Mouse (Mus musculus): ENCODE measurements at regions not wholly inside any gene's neighbourhood (a gene's known extent, or its start where the extent isn't known, plus 50 kb on each side); places are given as distances from the start of the nearest gene placed in this dataset.

DNA sequence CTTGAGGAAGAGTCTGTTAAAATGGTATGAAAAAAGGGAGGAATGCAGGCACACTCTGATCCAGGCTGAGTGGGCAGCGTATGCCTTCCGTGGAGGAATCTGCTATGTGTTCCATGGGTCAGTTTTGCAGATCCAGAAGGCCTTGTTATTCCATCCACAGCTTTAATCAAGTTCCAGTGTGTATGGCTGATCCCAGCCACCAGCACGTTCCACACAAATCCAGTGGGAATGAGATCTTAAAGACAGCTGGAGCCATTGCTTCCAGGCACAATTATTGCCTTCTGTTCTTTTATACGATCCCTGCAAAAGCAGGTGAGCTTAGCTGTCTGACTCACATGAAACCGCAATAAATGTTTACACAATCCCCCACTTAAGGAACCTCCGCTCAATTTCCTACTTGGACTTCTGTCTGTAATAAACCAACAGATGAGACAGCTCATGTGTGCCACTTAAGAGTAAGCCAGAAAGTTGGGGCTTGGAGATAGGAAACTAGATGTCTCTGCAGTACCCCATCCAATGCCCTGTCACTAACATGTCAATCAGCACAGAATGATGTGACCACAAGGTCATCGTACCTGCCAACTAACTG, 653.9 kb downstream of the Fat4 start:
- no peak for ATAC-seq (replicated peaks; ENCODE audit: poor library complexity, severe bottlenecking)

DNA sequence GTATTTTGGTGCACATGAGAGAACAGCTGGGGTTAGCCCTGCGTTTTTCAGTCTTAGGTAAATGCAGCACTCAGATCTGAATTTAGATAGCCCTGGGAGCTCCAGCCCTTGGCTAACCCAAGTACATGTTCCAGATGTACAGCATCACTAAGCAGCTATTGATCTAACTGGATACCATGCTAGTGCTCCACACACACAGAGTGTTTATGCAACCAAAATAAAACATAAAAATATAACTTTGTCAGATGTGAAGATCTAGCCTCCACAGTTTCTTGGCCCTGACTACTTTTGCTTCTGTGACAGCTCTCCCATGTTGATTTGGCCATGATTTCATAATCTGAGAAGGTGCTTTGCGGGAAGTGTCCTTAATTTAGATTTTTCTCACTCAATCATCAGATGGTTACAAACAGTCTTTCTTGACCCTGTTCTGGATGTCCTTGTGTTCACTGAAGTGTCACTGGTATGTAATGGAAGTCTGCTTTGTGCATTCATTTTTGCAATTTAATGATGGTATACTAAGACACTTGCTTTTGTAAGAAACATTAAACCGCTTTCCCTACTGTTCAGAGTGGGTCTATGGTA, 672.8 kb downstream of the Fat4 start:
- ATAC-seq (replicated peaks; ENCODE audit: poor library complexity, severe bottlenecking), result no peak

DNA sequence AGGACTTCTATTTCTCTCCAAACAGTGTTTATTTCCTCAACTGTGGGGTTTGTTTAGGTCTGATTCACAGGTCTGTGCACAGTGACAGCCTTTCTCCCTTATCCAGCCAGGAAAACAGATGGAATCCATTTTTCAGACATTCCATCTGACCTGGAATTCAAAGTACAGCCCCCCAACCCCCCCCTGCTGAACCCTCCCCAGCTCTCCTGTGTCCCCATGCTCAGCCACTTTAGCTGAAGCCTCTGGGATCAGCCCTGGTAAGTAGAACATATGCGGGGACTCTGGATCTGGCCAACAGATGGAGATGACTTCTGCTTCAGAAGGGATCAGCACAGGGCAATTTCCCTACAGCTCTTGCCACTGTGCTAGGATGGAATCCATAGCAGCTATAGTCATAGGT, 674.2 kb downstream of the Fat4 start:
- ATAC-seq (replicated peaks; ENCODE audit: poor library complexity, severe bottlenecking), result no peak

DNA sequence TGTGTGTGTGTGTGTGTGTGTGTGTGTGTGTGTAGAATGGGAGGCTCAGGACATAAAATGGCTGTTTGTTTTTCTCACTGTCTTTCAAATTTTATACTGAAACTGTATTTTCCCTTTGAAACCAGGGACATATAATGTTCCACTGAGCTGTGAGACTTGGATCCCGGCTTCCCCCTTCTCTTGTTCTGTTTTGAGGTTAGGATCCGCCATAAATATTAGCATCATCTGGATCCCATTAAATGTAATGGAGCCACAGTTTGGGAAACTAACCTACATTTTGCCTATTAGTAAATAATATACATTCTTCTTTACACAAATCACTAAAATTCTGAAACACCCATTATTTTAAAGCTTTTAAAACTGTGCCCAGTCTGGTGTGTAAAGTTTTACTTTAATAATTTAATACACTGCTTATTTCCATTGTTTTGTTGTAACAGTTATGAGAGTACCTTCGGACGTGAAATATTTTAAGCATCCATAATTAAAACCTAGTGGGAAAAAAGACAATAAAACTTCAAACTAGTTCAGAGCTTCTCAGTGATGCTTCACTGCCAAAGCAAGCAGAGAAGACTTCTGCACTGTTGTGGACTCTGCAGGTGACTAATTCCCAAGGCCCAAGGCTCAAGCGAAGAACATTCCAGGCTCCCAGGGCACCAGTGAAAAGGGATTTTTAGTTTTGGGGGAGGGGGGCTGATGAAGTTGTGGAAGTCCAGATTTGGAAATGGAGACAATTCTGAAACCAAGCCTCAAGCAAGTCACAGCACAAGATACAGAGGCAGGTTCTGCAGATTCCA, 684.9 kb downstream of the Fat4 start:
- ATAC-seq (replicated peaks; ENCODE audit: poor library complexity, severe bottlenecking), result no peak

DNA sequence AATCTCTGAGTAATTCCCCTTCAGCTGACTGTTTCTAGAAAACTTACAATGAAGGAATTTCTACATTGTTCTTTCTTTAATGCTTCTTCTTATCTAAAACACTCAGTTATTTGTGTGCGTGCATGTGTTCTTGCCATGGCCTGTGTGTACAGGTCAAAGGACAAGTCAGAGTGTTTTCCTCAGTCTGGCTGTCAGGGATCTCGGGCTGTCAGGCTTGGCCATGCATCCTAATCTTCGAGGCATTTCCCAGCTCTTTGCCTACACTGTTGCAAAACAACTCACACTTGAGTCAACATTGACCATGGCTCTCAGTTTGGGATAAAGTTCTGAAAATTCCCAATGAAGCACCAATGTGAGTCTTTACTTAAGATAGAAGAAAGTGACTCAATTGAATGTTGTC, 688.5 kb downstream of the Fat4 start:
- ATAC-seq (replicated peaks; ENCODE audit: poor library complexity, severe bottlenecking), result no peak

DNA sequence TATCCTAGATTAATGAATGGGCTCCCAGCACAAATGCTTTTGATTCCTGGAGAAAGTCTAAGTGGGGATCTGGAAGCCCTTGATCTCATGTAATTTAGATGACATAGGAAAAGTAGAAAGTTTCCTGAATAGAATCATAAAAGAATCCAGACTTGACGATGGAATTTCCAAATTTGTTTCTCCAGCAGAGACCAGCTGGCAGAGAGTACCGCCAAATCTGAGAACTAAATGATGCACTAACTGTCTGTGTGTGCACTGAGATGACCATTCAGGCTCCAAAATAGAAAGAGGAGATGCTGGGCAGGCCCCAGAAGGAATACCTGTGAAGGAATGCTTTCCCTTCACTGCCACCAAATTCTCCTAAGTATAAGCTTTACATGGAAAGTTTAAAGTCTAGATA, 704.6 kb downstream of the Fat4 start:
- no peak for ATAC-seq (replicated peaks; ENCODE audit: poor library complexity, severe bottlenecking)

DNA sequence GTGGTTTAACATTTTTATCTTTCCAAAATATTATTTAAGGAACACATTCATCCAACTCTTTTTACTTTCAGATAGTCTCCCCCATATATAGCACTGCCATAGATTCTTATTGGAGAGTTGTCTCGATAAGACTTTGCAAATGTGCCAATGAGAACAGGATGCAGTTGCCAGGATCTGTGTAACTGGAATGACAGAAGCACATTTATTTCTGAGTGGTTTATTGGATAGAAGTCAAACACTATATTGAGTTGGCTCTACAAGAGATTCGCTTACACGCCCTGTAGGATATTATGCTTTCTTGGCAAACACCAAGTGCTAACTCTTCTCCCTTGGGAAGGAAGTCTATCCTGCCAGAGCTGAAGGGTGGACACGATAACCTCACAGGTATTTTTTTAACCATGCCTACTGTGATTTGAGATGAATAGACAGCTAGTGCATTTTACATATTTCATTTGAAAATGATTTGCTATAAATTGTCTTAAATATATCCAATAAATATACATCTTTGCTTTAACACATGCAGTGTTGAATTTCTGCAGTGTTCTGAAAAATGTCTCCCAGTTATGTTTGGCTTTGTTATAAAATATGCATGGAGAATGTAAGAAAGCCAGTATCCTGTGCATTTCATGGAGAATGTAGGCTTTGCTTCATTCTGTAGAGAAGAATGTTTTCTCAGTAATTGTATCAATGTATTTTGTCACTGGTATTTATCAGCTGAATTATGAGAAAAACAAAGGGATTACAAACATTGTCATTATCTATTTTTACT, 705.8 kb downstream of the Fat4 start:
- ATAC-seq (replicated peaks; ENCODE audit: poor library complexity, severe bottlenecking), result no peak

DNA sequence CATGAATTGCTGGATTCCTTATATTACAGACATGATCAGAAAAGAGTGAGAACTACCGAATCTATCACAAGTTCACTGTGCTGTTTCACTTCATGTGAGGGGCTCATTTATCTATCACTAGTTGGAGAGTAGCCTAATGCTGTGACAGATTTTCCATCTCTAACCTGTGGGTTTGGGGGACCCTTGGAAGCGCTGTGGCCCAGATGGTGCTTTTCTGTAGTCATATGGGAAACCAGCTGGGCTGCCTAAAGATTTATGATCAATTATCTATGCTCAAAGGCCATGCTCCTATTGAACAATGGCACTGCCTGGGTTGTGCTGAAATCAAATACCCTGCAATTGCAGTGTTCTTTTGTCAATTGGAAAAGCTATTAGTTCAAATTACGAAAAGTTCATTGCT, 723.2 kb downstream of the Fat4 start:
- ATAC-seq (replicated peaks; ENCODE audit: poor library complexity, severe bottlenecking), result no peak

DNA sequence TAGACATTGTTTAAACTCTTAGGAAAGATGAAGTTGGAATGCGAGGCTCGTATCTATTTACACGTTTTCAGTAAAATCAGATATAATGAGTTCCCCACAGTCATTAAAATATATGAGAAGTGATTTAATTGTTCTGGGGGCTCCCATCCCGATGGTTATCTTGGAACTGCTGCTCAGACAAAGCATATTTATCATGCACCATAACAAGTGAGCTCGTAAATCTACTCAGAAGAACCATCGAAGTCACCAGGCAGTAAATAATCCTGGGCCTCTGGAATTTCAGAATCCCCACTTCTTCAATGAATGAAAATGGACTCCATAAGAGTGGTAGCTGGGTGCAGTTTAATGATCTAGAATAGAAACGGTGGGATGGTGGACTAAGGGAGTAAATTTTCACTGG, 725.7 kb downstream of the Fat4 start:
- ATAC-seq (replicated peaks; ENCODE audit: poor library complexity, severe bottlenecking), result no peak

DNA sequence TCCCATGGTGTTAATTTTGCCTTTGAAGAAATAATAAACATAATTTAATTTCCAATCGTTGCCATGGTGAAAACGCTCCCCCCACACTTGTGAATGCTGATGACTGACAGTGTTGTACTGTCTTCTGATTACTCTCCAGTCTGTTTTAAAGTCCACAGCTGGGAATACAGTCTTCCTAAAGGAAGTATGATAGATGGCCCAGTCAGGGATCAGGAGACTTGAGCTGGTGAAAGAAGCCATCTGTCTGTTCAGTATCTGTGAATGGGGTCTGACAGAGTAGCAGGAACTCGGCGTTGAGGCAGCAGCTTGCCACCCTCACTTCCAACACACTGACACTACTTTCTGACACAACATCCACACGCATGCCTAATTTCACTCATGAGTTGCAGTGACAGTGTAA, 751.2 kb downstream of the Fat4 start:
- ATAC-seq (replicated peaks; ENCODE audit: poor library complexity, severe bottlenecking), result no peak

DNA sequence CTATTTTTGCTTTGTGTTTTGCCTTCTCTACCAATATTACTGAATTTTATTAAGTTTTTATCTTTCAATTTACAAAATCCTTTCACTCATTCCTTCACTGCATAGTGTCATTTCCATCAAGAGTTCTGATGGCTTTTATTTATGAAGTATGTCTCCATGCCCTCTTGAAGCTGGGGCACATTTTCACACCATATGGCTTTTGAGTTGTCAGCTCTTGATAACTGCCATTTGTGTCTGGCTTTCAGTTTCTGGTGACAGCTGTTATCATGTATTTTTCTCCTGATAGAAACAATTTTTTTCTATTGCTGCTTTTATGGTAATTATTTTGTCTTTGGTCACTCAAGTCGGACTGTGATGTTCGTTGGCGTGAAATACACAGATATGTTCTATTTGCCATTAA, 756.5 kb downstream of the Fat4 start:
- no peak for ATAC-seq (replicated peaks; ENCODE audit: poor library complexity, severe bottlenecking)

DNA sequence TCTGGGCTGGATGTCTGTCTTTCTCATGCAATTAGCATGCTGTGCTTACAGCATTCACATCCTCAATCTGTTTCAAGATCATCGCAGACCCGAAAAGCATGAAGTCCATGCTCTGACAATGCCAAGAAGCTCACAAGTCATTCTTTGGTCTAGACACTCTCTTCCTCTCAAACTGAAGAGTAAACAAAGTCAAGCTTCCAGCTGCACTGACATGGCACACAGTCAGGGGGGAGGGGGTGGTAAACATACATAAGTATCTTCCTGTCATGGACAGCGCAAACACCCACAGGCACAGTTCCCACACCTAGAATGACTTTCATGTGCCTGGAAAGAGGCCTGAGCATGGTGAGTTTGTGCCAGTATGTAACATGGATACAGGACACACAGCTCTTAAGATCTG, 780.1 kb downstream of the Fat4 start:
- no peak for ATAC-seq (replicated peaks; ENCODE audit: poor library complexity, severe bottlenecking)

DNA sequence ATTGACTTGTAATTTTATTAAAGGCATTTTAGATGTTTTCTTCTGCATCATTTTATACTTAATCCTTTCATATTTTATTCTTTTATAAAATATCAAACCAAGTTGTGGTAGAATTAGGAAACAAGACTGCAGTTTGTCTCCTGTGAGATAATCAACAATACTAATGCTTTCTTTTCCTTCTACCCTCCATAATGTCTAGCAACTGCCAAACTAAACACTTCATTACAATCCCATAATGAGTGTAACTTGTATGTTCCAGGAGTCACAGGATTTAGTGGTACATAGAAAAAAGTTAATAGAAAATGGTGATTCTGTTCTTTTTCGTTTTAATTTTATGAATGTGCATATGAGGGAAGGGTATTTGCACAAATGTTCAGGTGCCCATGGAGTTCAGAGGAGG, 782.4 kb downstream of the Fat4 start:
- ATAC-seq (replicated peaks; ENCODE audit: poor library complexity, severe bottlenecking), result no peak

DNA sequence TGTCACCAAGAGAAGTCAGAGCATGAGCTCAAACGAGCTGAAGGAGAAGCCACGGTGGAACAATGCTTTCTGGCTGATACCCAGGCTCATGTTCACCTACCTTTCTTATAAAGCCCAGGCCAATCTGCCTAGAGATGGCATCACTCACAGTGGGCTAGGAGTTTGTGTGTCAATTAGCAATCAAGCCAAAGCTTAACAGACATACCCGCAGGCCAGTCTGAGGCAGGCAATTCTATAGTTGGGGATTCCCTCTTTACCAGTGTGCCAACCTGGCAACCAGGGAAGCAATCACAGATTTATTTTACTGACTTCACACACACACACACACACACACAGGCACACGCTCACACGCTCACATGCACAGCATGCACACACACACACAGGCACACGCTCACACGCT, 787.3 kb downstream of the Fat4 start:
- no peak for ATAC-seq (replicated peaks; ENCODE audit: poor library complexity, severe bottlenecking)

DNA sequence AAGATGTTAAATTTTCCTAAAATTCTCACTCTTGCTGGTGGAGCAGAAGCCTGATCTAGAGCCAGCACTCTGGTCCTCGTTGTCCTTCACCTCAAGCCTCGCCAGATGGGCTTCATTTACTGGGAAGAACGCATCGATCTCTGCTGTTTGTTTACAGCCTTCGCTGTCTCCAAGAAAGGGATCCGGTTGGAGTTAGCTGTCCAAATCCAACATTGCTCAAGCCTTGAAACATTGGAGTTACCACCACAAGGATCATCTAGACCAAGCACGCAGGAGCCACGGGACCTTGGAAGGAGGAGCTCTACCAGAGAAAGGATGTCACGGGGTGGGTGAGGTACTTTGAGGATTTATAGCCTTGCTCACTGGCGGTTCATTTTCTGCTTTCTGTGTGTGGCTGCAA, 788.2 kb downstream of the Fat4 start:
- ATAC-seq (replicated peaks; ENCODE audit: poor library complexity, severe bottlenecking), result no peak

DNA sequence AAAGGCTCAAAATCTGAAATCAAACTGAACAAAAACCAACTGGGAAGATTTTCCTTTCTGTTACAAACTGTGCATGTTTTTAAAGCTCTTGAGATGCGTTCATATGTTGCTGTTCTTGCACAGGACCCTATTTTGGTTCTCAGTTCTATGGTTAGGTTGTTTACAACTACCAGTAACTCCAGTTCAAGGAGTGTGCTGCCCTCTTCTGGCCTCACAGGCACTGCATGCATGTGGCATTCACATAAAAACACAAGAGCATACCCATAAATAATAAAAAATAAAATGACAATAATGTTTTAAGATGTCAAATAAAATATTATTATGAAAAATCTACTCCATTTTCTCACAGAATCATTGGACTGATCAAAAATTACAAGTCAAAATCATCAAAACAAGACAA, 818.9 kb downstream of the Fat4 start:
- no peak for ATAC-seq (replicated peaks; ENCODE audit: poor library complexity, severe bottlenecking)

DNA sequence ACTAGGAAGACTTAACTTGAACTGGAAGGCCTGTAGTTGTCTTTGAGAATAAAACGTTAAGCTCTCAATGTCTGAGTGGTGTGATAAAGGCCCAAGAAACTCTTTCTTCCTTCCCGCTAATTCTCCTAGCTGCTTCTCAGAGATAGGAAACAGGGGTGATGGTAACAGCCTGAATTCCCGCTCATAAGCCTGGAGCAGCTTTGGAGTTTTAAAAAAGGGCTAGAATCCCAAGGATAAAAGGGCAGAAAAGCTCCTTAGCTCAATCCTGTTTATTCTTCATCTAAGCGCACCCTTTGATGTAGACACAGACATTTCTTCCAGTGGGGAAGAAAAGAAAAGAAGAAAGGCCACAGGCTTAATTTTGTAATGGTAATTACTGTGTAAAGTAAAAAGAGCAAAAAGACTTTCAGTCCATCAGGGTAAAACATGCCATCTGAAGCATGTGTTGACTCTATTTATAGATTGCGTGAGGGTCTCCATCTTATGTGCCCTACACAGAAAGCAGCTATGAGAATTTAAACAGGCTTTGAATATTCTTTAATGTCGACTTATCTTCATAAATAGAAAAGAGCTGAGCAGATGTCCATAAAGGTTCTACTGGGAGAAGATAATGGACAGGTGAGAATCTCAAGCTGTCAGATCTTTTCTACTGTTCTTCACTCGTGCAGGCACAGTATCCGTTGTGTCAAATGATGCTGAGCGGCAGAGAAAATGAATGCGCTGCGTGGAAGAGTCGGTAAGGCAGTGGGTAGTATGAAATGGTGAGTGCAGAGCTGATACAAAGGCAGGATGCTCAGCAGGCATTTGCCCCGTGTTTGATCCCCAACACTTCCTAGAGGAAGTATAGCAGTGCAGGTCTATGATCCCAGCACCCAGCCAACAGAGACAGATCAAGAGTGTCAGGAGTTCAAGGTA, 818.0 kb upstream of the Intu start:
- no peak for ATAC-seq (replicated peaks; ENCODE audit: poor library complexity, severe bottlenecking)

DNA sequence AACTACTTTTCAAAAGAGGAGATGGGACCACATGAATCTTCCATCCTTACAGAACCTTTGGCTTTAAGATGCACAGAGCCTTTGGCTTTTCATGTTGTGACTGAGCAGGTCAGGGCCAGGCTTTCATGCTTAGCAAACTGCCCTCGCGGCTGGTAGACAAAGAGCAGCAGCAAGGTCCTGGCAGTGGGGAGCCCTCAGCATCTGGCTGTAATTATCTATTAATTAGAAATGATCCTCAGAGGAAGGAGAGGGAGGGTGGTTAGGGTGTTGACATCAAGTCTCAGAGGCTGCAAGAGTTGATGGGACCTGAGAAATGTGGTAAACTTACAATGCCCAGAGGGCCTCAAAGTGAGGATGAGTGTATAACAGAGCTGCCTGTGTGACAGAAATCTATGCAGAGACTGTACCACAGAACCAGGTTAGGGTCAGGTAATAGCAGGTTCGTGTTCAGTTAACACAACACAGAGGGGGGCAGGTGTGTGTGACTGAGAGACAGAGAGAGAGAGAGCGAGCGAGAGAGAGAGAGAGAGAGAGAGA, 817.0 kb upstream of the Intu start:
- ATAC-seq (replicated peaks; ENCODE audit: poor library complexity, severe bottlenecking), result no peak

DNA sequence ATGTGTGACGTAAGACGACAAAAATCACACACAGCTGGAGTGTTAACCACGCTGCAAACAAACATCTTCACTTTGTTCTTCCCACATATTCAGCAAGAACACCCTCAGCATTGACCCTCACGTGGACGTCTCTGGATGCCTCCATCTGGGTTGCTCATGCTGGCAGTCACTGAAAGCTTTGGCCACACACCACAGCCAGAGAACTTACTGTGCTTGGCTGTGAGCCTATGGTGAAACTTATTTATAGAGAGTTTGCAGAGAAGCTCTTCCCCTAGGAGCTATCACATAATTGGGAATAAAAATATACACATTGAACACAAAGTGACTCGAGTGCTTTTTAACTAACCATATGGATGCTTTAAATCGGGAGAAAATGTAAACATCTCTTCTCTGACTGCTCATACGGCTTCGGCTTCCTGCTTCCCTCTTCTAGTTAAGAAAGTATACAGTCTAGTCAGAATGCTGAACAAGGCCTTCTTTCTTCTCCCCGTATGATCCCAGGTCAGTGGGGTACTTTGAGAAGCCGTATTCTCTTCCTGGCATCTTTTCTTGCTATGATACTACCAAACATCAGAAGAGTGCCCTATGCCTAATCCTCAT, 812.0 kb upstream of the Intu start:
- ATAC-seq (replicated peaks; ENCODE audit: poor library complexity, severe bottlenecking), result no peak

DNA sequence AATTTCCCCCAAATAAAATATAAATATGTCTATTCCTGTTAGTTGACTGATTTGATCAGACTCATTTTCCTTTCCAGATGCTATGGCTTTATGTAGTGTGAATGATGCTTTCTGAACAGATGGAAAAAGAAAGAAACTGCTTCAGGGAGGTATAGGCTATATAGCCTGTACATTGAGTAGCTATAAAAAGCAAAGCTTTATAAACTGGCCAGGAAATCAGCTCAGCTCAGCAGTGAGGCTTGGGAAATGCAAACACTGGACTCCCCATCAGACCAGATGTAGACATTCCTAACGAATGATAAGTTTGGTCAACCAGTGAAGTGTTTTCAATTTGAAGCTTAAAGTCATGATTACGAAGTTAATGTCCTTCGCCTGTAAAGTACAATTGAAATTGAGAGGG, 805.3 kb upstream of the Intu start:
- ATAC-seq (replicated peaks; ENCODE audit: poor library complexity, severe bottlenecking), result no peak

Data from granulocyte monocyte progenitor cell, adult 5-6 weeks (primary cell).